Mouse (Mus musculus) gastrocnemius, postnatal 36 days (tissue): ENCODE results near the gene Brk1. TPM values are rescaled to one million over a fixed set of nuclear protein-coding genes. Genes with fewer than 3 reads are reported as not detected.

Experiments used
- DNase-seq, 2 experiments: peaks; one replicate each; pipeline ENCODE4 v3.0.0; 2022
- intact Hi-C: fragments of 180-260 bp; cut with DNase I; formaldehyde crosslinking; loops from one replicate; pipeline ENCODE4 v1.15.1; 2025
- long read RNA-seq, 2 experiments: library from polyadenylated mRNA; stranded (forward); transcript quantifications; one replicate each; pipeline ENCODE4 v2.0.0; 2021
- total RNA-seq, 2 experiments: library from RNA; stranded (reverse); gene quantifications; 2 replicates each; pipeline ENCODE4 v1.2.3; 2021

The Brk1 gene
- 10 to 100 TPM; 36.3 to 37.5 TPM for total RNA-seq
- long read RNA-seq, experiment 1, transcript Brk1-201 (3 exons, 1,095 nt), result major isoform, 13 of 57 reads
- long read RNA-seq, experiment 1, partial matches to known transcripts, result 44 of 57 reads
- long read RNA-seq, experiment 1, other reads (novel, unspliced or antisense), result 0 of 57 reads
- long read RNA-seq, experiment 2, transcript Brk1-201 (3 exons, 1,095 nt), result major isoform, 25 of 83 reads
- long read RNA-seq, experiment 2, partial matches to known transcripts, result 57 of 83 reads
- long read RNA-seq, experiment 2, other reads (novel, unspliced or antisense), result 1 of 83 reads

GRCm38 (mm10) chr6:113604432-113605223, at the start of gene Brk1:
Brk1 (plus strand) TSS chr6:113604772.
- DNase-seq, result peak; percentile 77 to 84

GRCm38 (mm10) chr6:113559736-113560135, 44.8 kb upstream of the Brk1 start:
- no peak for DNase-seq
- intact Hi-C loops, result no loop called here

More at GRCm38 (mm10) chr6:113604432-113605223, at the start of gene Brk1:
- intact Hi-C loops, result no loop called here

GRCm38 (mm10) chr6:113564557-113564956, 40.0 kb upstream of the Brk1 start:
- intact Hi-C loops, result no loop called here
- DNase-seq, result no peak

GRCm38 (mm10) chr6:113576044-113576443, 28.5 kb upstream of the Brk1 start:
- no peak for DNase-seq
- intact Hi-C loops, result no loop called here

- intact Hi-C loops, result no loop called here
- no peak for DNase-seq
Measured at GRCm38 (mm10) chr6:113579306-113579705, 25.3 kb upstream of the Brk1 start.

- intact Hi-C loops, result no loop called here
Measured at GRCm38 (mm10) chr6:113583023-113583422, 21.5 kb upstream of the Brk1 start.

DNA sequence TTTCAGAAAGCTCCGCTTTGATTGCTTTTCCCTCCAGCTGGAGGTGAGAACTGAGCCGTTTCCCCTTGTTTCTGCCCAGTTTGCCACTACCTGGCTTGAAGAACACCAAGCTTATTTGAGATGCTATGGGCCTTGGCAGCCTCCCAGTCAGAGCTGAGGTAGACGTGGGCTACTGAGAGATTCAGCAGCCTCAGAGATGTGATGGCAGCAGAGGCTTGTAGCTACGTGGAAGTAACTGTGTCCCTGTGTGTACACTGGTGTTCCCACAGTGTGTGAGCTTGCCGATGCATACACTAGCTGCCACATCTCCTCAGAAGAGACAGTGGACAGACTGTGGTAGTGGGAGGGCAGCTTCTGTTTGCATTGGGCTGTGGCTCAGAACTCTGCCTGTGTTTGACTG, 19.5 kb upstream of the Brk1 start:
- intact Hi-C loops, result no loop called here
- DNase-seq, result no peak

More at GRCm38 (mm10) chr6:113583023-113583422, 21.5 kb upstream of the Brk1 start:
- no peak for DNase-seq

- intact Hi-C loops, result no loop called here
- DNase-seq, result no peak
Measured at GRCm38 (mm10) chr6:113586466-113587183, 17.9 kb upstream of the Brk1 start.

- no peak for DNase-seq
- intact Hi-C loops, result no loop called here
Measured at GRCm38 (mm10) chr6:113592637-113593036, 11.9 kb upstream of the Brk1 start.

- no peak for DNase-seq
Measured at GRCm38 (mm10) chr6:113597945-113598344, 6.6 kb upstream of the Brk1 start.

GRCm38 (mm10) chr6:113599833-113600232, 4.7 kb upstream of the Brk1 start:
- DNase-seq, result no peak
- intact Hi-C loops, result no loop called here

More at GRCm38 (mm10) chr6:113597945-113598344, 6.6 kb upstream of the Brk1 start:
- intact Hi-C loops, result no loop called here

- no peak for DNase-seq
- intact Hi-C loops, result no loop called here
Measured at GRCm38 (mm10) chr6:113600543-113601139, 3.9 kb upstream of the Brk1 start, which contains the start of gene Fancd2os. Fancd2os (minus strand) TSS chr6:113600715.

- DNase-seq, result no peak
- intact Hi-C loops, result no loop called here
Measured at GRCm38 (mm10) chr6:113602821-113603220, 1.8 kb upstream of the Brk1 start.

DNA sequence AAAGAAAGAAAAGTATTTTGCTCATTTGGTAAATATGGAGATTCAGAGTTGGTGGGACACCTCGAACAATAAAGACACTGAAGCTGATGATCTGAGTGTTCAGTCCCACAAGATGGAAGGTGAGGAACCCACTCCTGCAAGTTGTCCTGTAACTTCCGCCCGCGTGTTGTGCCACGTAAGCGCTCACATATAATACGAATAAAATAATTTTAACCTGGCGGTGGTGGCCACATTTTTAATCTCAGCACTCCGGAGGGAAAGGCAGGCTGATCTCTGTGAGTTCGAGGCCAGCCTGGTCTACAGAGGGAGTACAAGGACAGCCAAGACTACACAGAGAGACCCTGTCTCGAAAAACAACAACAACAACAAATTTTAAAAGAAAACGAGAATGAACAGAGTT, 579 bp upstream of the Brk1 start:
- DNase-seq, result no peak
- intact Hi-C loops, result no loop called here

DNA sequence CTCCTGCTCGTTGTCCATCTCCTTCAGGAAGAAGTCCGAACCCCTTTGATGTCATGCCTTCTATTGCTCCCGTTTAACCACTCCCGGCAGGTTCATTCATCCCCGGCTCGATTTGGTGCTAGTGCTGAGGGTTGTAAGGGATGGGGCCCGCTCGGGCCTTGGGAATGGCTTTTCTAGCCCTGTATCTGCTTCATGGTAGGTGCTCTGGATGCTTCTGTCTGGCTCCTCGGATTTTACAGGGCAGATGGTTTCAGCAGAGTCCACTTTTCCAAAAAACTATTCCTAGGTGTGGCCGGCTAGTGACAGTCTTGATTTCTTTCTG, 613 bp downstream of the Brk1 start:
- DNase-seq, result no peak
- intact Hi-C loops, result no loop called here

GRCm38 (mm10) chr6:113608871-113609270, 4.3 kb downstream of the Brk1 start:
- intact Hi-C loops, result no loop called here
- no peak for DNase-seq

DNA sequence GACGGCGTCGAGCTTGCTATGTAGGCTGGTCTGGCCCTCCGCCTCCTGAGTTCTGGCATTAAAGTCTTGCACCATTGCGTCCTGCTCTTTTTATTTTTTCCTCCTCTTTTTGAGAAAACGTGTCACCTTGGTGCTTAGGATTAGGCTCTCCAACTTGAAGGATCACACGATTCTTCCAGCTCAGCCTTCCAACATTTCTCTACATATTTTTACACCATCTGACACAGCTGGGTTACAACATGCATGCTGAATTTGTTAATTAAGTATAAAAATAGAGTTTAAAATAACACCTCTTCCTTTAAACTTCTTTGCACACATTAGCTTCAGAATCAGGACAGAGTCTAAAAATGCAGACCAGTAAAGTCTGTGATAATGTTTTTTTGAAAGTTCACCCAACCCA, 4.7 kb downstream of the Brk1 start:
- intact Hi-C loops, result no loop called here

DNA sequence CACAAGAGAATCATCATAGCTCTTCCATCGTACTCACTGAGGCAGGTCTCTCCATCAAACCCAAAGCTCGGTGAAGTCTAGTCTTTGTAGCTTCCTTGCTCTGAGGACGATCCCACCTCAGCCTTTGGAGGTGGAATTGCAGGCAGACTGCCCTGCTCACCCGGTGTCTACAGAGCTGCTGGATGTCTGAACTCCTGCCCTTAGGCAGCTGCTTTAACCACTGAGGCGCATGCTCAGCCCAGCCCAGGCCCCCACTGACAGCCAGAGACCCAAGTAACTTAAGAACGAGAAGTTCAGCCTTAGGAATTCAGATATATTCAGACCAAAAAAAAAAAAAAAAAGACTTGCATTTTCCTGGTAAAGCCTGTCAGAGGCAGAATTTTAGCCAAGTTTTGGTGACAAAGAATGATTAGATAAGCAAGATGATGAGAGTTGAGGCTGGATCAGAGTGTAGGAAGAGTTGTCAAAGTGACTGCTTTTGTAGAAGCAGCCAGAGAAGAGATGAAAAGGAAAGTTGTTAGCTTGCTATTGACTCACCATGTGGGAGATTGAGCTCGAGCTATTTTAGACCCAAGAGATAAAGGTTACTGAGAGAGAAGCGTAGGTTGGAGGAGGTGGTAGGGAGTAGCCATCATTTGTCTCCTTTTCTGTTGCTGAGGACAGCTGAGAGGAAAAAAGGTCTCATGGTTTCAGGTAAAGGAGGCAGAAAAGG, 7.8 kb downstream of the Brk1 start:
- intact Hi-C loops, result no loop called here
- no peak for DNase-seq

More for the DNA sequence above, 4.7 kb downstream of the Brk1 start:
- no peak for DNase-seq

- no peak for DNase-seq
- intact Hi-C loops, result no loop called here
Measured at GRCm38 (mm10) chr6:113614152-113614551, 9.6 kb downstream of the Brk1 start.

DNA sequence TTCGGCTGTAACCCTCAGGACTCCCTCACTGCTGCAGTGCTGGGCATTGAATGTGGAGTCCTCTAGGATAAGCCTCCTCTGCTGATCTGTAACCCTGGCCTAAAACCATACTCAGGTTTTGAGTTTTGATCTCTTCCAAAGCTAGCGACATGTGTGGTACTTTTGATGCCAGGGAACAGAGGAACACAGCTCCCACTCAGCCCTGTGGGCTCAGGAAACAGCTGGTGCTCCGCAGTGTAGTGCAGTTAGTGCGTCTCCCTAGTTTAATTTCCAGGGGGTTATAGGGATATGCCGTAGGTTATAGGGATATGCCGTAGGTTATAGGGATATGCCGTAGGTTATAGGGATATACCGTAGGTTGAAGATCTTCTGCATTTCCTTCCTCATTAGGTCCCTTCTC, 10.4 kb downstream of the Brk1 start:
- intact Hi-C loops, result no loop called here

More for the DNA sequence above, 10.4 kb downstream of the Brk1 start:
- no peak for DNase-seq
